Mouse (Mus musculus) heart, embryonic 12.5 days (tissue): ENCODE data around the gene Cul4a. TPM values are rescaled to one million over a fixed set of nuclear protein-coding genes. Genes with fewer than 3 reads are reported as not detected.
A peak's percentile ranks its signal among the peaks of the same experiment; 100 is the strongest.

Source experiments
- ATAC-seq: fragments of 200-750 bp; cut with Nextera tagmentation; 2 replicates; pipeline ENCODE4 v1.8.0; 2017; ENCODE audit warnings: moderate TSS enrichment, moderate library complexity; ENCODE audit not compliant: insufficient number of reproducible peaks, low FRiP score
- H3K27ac ChIP-seq: fragments of 300-500 bp; sonication (generic); 2 replicates; pipeline ENCODE4 v1.5.1; 2016; ENCODE audit warnings: mild to moderate bottlenecking, moderate library complexity; ENCODE audit not compliant: poor library complexity, severe bottlenecking
- H3K27me3 ChIP-seq: fragments of 300-500 bp; sonication (generic); replicated peaks from 2 replicates; pipeline ENCODE4 v1.6.1; 2016; ENCODE audit warnings: mild to moderate bottlenecking, moderate library complexity
- H3K36me3 ChIP-seq: fragments of 300-500 bp; sonication (generic); 2 replicates; pipeline ENCODE4 v1.6.1; 2016; ENCODE audit warnings: mild to moderate bottlenecking, moderate library complexity
- H3K4me1 ChIP-seq: fragments of 300-500 bp; sonication (generic); replicated peaks from 2 replicates; pipeline ENCODE4 v1.6.1; 2016; ENCODE audit warnings: mild to moderate bottlenecking
- H3K4me2 ChIP-seq: fragments of 300-500 bp; sonication (generic); 2 replicates; pipeline ENCODE4 v1.6.1; 2016; ENCODE audit warnings: mild to moderate bottlenecking, moderate library complexity
- H3K4me3 ChIP-seq: fragments of 300-500 bp; sonication (generic); 2 replicates; pipeline ENCODE4 v1.5.1; 2016; ENCODE audit warnings: mild to moderate bottlenecking
- H3K9ac ChIP-seq: fragments of 300-500 bp; sonication (generic); 2 replicates; pipeline ENCODE4 v1.6.1; 2016; ENCODE audit warnings: mild to moderate bottlenecking, moderate library complexity
- H3K9me3 ChIP-seq: fragments of 300-500 bp; sonication (generic); replicated peaks from 2 replicates; pipeline ENCODE4 v1.6.1; 2016; ENCODE audit warnings: mild to moderate bottlenecking, moderate library complexity
- WGBS: fragments of 180-500 bp; shearing (Covaris S2); methylation state at CpG from one replicate; pipeline ENCODE4 v1.1.7; 2016; 5-methylcytosine and 5-hydroxymethylcytosine counted together
- polyA plus RNA-seq: library from polyadenylated mRNA; unstranded; fragments of >200 nt; fragmentation: Nextera tagmentation; extraction: Ambion mirVana; gene quantifications from 2 replicates; pipeline ENCODE4 v1.2.1, GENCODE M21; 2016

Cul4a gene
- polyA plus RNA-seq, 1 experiment from 2014 or later = 124 TPM

DNA sequence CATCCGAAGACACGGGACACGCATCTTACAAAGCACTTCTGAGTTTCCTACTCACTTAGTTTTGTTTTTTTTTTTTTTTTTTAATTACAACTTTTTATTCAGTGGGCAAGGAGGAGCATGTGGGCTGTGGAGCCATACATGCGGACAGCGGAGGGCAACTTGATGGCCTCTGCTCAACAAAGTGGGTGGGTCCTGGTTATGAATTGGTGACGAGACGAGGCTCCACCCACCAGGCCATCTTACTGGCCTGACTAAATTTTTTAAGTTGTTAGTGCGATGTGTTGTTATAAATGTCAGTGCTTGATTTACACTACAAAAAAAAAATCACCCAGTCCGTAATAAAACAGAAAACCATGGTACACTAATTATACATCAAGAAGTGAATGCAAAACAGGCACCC is 75.0 kb downstream of the Cul4a start:
- Histone ChIP-seq H3K9ac (no peak overlapping the region), H3K9me3 (no peaks in the 10 kb centered on the region), H3K27me3 (no peaks in the 10 kb centered on the region), H3K4me3 (no peak overlapping the region), H3K27ac (peak overlapping the region; percentile 84; the same call in 1 of the 2 replicates), H3K4me2 (no peak overlapping the region), H3K36me3 (peaks cover 37% of the 10 kb centered on the region), H3K4me1 (peaks cover 27% of the 10 kb centered on the region)
- 80% methylated on average over 9 of the region's 9 CpGs for WGBS
- no peak for ATAC-seq

- no peak overlapping the region for H3K9ac ChIP-seq
- H3K27me3 ChIP-seq = no peaks in the 10 kb centered on the region
- no peak for ATAC-seq
- WGBS = 45% methylated on average over 18 of the region's 18 CpGs
- peak overlapping the region; percentile 8; the same call in 1 of the 2 replicates for H3K4me2 ChIP-seq
- no peaks in the 10 kb centered on the region for H3K9me3 ChIP-seq
- peak overlapping the region; percentile 84 for H3K27ac ChIP-seq
- H3K4me1 ChIP-seq = peaks cover 27% of the 10 kb centered on the region
- peaks cover 36% of the 10 kb centered on the region for H3K36me3 ChIP-seq
- no peak overlapping the region for H3K4me3 ChIP-seq
These were observed 75.7 kb downstream of the Cul4a start for GRCm38 (mm10) chr8:13180911-13181690.

- H3K4me2 ChIP-seq = no peak overlapping the region
- H3K27ac ChIP-seq = peak overlapping the region; percentile 84
- H3K36me3 ChIP-seq = peaks cover 33% of the 10 kb centered on the region
These were observed 76.2 kb downstream of the Cul4a start for GRCm38 (mm10) chr8:13181691-13181976.

DNA sequence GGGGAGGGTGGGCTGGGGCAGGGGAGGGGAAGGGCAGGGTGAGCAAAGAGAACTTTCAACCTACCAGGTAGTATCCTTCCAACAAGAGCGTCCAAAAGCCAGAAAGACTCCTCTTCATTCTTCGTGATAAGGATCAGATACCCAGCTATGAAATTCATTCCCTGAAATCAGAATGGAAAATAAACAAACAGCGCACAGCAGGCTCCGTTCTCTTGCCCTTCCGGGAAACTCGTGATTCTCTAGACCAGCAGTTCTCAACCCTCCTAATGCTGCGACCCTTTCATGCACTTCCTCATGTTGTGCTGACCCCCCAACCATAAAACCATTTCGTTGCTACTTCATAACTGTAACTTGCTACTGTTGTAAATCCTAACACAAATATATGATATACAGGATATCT is 81.4 kb downstream of the Cul4a start:
- 81% methylated on average over 8 of the region's 8 CpGs for WGBS
- peaks cover 6% of the 10 kb centered on the region for H3K4me1 ChIP-seq
- peaks cover 24% of the 10 kb centered on the region for H3K36me3 ChIP-seq
- H3K4me2 ChIP-seq = no peak overlapping the region
- no peak overlapping the region for H3K4me3 ChIP-seq
- ATAC-seq = no peak
- no peak overlapping the region for H3K27ac ChIP-seq
- no peak overlapping the region for H3K9ac ChIP-seq
- no peaks in the 10 kb centered on the region for H3K27me3 ChIP-seq
- no peaks in the 10 kb centered on the region for H3K9me3 ChIP-seq

More at GRCm38 (mm10) chr8:13181691-13181976, 76.2 kb downstream of the Cul4a start:
- H3K9me3 ChIP-seq = no peaks in the 10 kb centered on the region
- no peak overlapping the region for H3K9ac ChIP-seq
- no peak for ATAC-seq
- WGBS = 30% methylated on average over 2 of the region's 2 CpGs
- H3K4me3 ChIP-seq = no peak overlapping the region
- peaks cover 27% of the 10 kb centered on the region for H3K4me1 ChIP-seq
- no peaks in the 10 kb centered on the region for H3K27me3 ChIP-seq

DNA sequence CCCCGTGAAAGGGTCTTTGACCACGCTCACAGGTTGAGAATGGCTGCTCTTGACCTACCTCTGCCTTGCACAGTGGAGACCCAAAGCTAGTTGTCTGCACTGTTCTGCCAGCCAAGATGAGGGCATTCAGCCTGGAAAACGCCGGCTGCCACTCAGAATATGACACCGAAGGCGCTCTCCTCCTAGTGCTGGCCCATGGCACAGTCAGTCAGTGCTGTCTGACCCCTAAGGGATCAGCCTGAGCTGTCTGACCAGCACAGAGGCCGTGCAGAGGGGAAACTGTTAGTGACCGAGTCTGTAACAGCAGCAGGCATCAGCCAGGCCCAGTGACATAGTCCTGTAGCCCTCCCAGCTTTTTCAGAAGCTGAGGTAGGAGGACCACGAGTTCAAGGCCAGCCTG is 81.8 kb downstream of the Cul4a start:
- Histone ChIP-seq H3K4me2 (no peak overlapping the region), H3K4me1 (peaks cover 2% of the 10 kb centered on the region), H3K9me3 (no peaks in the 10 kb centered on the region), H3K9ac (no peak overlapping the region), H3K36me3 (peaks cover 24% of the 10 kb centered on the region), H3K27me3 (no peaks in the 10 kb centered on the region), H3K27ac (no peak overlapping the region), H3K4me3 (no peak overlapping the region)
- 79% methylated on average over 9 of the region's 9 CpGs for WGBS
- ATAC-seq = no peak

GRCm38 (mm10) chr8:13187638-13188037 is 82.2 kb downstream of the Cul4a start:
- H3K4me2 ChIP-seq = no peak overlapping the region
- H3K9ac ChIP-seq = no peak overlapping the region
- H3K27ac ChIP-seq = no peak overlapping the region
- H3K9me3 ChIP-seq = no peaks in the 10 kb centered on the region
- H3K4me1 ChIP-seq = no peaks in the 10 kb centered on the region
- no peak overlapping the region for H3K4me3 ChIP-seq
- peaks cover 24% of the 10 kb centered on the region for H3K36me3 ChIP-seq
- WGBS = 74% methylated on average over 7 of the region's 7 CpGs
- no peak for ATAC-seq
- H3K27me3 ChIP-seq = no peaks in the 10 kb centered on the region

DNA sequence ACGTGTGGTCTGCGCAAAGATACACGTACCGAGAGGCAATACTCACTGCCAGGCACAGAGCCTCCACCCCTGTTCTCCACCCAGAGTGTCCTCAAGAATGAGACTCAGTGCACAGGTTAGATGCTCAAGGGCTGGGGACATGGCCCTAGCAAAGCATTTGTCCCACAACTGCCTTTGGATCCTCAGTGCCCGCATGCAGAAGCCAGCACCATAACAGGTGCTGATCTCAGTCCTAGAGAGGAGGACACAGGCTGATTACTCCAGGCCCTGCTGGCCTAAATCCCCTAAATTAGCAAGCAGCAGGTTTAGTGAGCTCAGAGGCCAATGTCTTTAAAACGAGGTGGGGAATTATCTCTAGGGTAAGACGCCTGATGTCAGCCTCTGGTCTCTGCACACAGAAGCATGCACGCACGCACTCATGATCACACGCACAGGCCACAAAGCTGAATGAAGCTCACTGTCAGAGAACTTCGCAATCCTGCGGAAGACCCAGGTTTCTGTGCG is 82.7 kb downstream of the Cul4a start:
- Histone ChIP-seq H3K27ac (no peak overlapping the region), H3K27me3 (no peaks in the 10 kb centered on the region), H3K4me2 (no peak overlapping the region), H3K9me3 (no peaks in the 10 kb centered on the region), H3K36me3 (peaks cover 24% of the 10 kb centered on the region), H3K4me1 (no peaks in the 10 kb centered on the region), H3K4me3 (no peak overlapping the region), H3K9ac (no peak overlapping the region)
- 87% methylated on average over 13 of the region's 13 CpGs for WGBS
- no peak for ATAC-seq

GRCm38 (mm10) chr8:13188857-13189256 is 83.4 kb downstream of the Cul4a start:
- Histone ChIP-seq H3K9ac (no peak overlapping the region), H3K36me3 (peaks cover 24% of the 10 kb centered on the region), H3K4me2 (no peak overlapping the region), H3K4me1 (no peaks in the 10 kb centered on the region), H3K4me3 (no peak overlapping the region), H3K27me3 (no peaks in the 10 kb centered on the region), H3K27ac (no peak overlapping the region), H3K9me3 (no peaks in the 10 kb centered on the region)
- WGBS = 95% methylated on average over 1 of the region's 1 CpGs
- ATAC-seq = no peak

GRCm38 (mm10) chr8:13190235-13190634 is 84.8 kb downstream of the Cul4a start:
- H3K4me3 ChIP-seq = no peak overlapping the region
- H3K27ac ChIP-seq = no peak overlapping the region
- H3K9me3 ChIP-seq = no peaks in the 10 kb centered on the region
- peaks cover 19% of the 10 kb centered on the region for H3K36me3 ChIP-seq
- H3K9ac ChIP-seq = no peak overlapping the region
- H3K4me1 ChIP-seq = no peaks in the 10 kb centered on the region
- no peaks in the 10 kb centered on the region for H3K27me3 ChIP-seq
- no peak overlapping the region for H3K4me2 ChIP-seq
- 89% methylated on average over 8 of the region's 8 CpGs for WGBS
- no peak for ATAC-seq

GRCm38 (mm10) chr8:13194818-13195217 is 89.4 kb downstream of the Cul4a start:
- ATAC-seq = no peak
- Histone ChIP-seq H3K36me3 (peaks cover 6% of the 10 kb centered on the region), H3K27ac (no peak overlapping the region), H3K4me3 (no peak overlapping the region), H3K27me3 (peaks cover 14% of the 10 kb centered on the region), H3K9ac (no peak overlapping the region), H3K9me3 (no peaks in the 10 kb centered on the region), H3K4me1 (peaks cover 15% of the 10 kb centered on the region), H3K4me2 (no peak overlapping the region)
- 51% methylated on average over 10 of the region's 10 CpGs for WGBS

DNA sequence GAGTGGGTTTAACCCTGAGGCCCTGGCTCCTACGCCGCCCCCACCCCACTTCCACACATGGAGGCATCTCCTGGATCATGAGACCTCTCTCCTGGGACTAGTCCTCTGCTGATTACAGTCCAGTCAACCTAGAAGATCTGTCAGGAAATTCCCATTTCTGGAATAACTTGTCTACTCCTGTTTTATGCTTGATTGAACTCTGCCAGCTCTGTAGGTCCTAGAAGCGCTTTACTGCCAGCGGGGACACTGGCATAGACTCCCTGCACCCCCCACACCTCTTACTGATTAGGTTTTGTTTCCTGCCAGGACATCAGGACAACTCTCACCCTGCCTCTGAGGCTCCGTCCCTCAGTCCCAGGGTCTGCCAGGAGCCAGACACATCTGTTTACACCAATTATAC is 92.1 kb downstream of the Cul4a start:
- no peak overlapping the region for H3K27ac ChIP-seq
- no peak overlapping the region for H3K9ac ChIP-seq
- H3K4me2 ChIP-seq = no peak overlapping the region
- peaks cover 24% of the 10 kb centered on the region for H3K4me1 ChIP-seq
- ATAC-seq = no peak
- peaks cover 24% of the 10 kb centered on the region for H3K27me3 ChIP-seq
- no peaks in the 10 kb centered on the region for H3K9me3 ChIP-seq
- WGBS = 84% methylated on average over 5 of the region's 5 CpGs
- H3K36me3 ChIP-seq = no peaks in the 10 kb centered on the region; the same call in 1 of the 2 replicates
- H3K4me3 ChIP-seq = no peak overlapping the region
